Mouse (Mus musculus) embryonic facial prominence, embryonic 12.5 days (tissue): ENCODE measurements around the gene Tm4sf5. TPM values are rescaled to one million over a fixed set of nuclear protein-coding genes. Genes with fewer than 3 reads are reported as not detected.

Experiments used
- ATAC-seq: fragments of 200-750 bp; cut with Nextera tagmentation; 2 replicates; pipeline ENCODE4 v1.8.0; 2017; ENCODE audit not compliant: insufficient number of reproducible peaks, insufficient read depth, low FRiP score, low TSS enrichment
- H3K27ac ChIP-seq: fragments of 300-500 bp; sonication (generic); 2 replicates; pipeline ENCODE4 v1.5.1; 2016; ENCODE audit warnings: mild to moderate bottlenecking
- H3K27me3 ChIP-seq: fragments of 300-500 bp; sonication (generic); 2 replicates; pipeline ENCODE4 v1.6.1; 2016; ENCODE audit warnings: mild to moderate bottlenecking, moderate library complexity
- H3K36me3 ChIP-seq: fragments of 300-500 bp; sonication (generic); 2 replicates; pipeline ENCODE4 v1.6.1; 2016; ENCODE audit warnings: mild to moderate bottlenecking
- H3K4me1 ChIP-seq: fragments of 300-500 bp; sonication (generic); 2 replicates; pipeline ENCODE4 v1.6.1; 2016
- H3K4me2 ChIP-seq: fragments of 300-500 bp; sonication (generic); replicated peaks from 2 replicates; pipeline ENCODE4 v1.6.1; 2016; ENCODE audit warnings: mild to moderate bottlenecking, moderate library complexity
- H3K4me3 ChIP-seq: fragments of 300-500 bp; sonication (generic); 2 replicates; pipeline ENCODE4 v1.5.1; 2016; ENCODE audit warnings: mild to moderate bottlenecking
- H3K9ac ChIP-seq: fragments of 300-500 bp; sonication (generic); 2 replicates; pipeline ENCODE4 v1.6.1; 2016; ENCODE audit warnings: mild to moderate bottlenecking, moderate library complexity
- H3K9me3 ChIP-seq: fragments of 300-500 bp; sonication (generic); 2 replicates; pipeline ENCODE4 v1.6.1; 2016; ENCODE audit warnings: mild to moderate bottlenecking, moderate library complexity
- WGBS: fragments of 180-500 bp; shearing (Covaris S2); methylation state at CpG from one replicate; pipeline ENCODE4 v1.1.7; 2016; 5-methylcytosine and 5-hydroxymethylcytosine counted together
- polyA plus RNA-seq: library from polyadenylated mRNA; unstranded; fragments of >200 nt; fragmentation: Nextera tagmentation; extraction: Ambion mirVana; gene quantifications from 2 replicates; pipeline ENCODE4 v1.2.1, GENCODE M21; 2016

Tm4sf5 gene
- polyA plus RNA-seq, 1 experiment from 2014 or later, result 0.32 TPM

- H3K36me3 ChIP-seq, result no peaks in the 10 kb centered on the region
- no peaks in the 10 kb centered on the region for H3K27me3 ChIP-seq
- no peak overlapping the region for H3K9ac ChIP-seq
- no peaks in the 10 kb centered on the region for H3K4me1 ChIP-seq
- H3K27ac ChIP-seq, result no peak overlapping the region
- no peak for ATAC-seq
- no peaks in the 10 kb centered on the region for H3K9me3 ChIP-seq
- H3K4me3 ChIP-seq, result no peak overlapping the region
- H3K4me2 ChIP-seq, result no peak overlapping the region
- 53% methylated on average over 2 of the region's 2 CpGs for WGBS
Observed at GRCm38 (mm10) chr11:70485498-70485897, 19.5 kb upstream of the Tm4sf5 start.

GRCm38 (mm10) chr11:70487816-70488215 lies 17.2 kb upstream of the Tm4sf5 start:
- Histone ChIP-seq H3K4me3 (no peak overlapping the region), H3K9ac (no peak overlapping the region), H3K9me3 (no peaks in the 10 kb centered on the region), H3K27ac (no peak overlapping the region), H3K27me3 (no peaks in the 10 kb centered on the region), H3K4me1 (no peaks in the 10 kb centered on the region), H3K4me2 (no peak overlapping the region), H3K36me3 (no peaks in the 10 kb centered on the region)
- ATAC-seq, result no peak
- 49% methylated on average over 4 of the region's 4 CpGs for WGBS

- Histone ChIP-seq H3K4me1 (no peaks in the 10 kb centered on the region), H3K27ac (no peak overlapping the region), H3K9me3 (no peaks in the 10 kb centered on the region), H3K4me3 (no peak overlapping the region), H3K36me3 (no peaks in the 10 kb centered on the region), H3K27me3 (no peaks in the 10 kb centered on the region), H3K9ac (no peak overlapping the region), H3K4me2 (no peak overlapping the region)
- WGBS, result 88% methylated on average over 3 of the region's 3 CpGs
- ATAC-seq, result no peak
Observed at GRCm38 (mm10) chr11:70489138-70489537, 15.9 kb upstream of the Tm4sf5 start.

DNA sequence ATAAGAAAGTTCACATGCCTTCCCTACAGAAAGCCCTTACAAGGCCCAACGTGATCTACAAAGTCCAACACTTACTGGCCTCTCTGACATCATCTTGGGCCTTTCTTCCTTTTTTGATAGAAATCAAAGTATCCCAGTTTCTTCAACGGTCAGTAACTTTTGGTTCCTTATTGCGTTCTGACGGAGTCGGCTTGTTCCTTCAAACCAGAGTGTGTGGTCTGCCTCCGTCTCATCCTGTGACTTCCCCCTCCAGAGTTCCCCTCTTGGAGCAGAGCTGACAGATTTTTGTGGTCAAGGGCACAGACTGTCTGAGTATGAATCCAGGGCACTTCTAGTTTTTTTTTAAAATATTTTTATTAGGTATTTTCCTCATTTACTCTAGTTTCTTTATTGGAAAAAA lies 15.4 kb upstream of the Tm4sf5 start:
- no peak overlapping the region for H3K4me2 ChIP-seq
- ATAC-seq, result no peak
- H3K4me3 ChIP-seq, result no peak overlapping the region
- 85% methylated on average over 6 of the region's 6 CpGs for WGBS
- no peaks in the 10 kb centered on the region for H3K4me1 ChIP-seq
- H3K36me3 ChIP-seq, result no peaks in the 10 kb centered on the region
- no peaks in the 10 kb centered on the region for H3K27me3 ChIP-seq
- no peaks in the 10 kb centered on the region for H3K9me3 ChIP-seq
- no peak overlapping the region for H3K9ac ChIP-seq
- H3K27ac ChIP-seq, result no peak overlapping the region

- H3K9ac ChIP-seq, result no peak overlapping the region
- H3K4me2 ChIP-seq, result no peak overlapping the region
- 0 out of 2 replicates have a peak, but pooled peaks cover under 1% of the 10 kb centered on the region for H3K27me3 ChIP-seq
- no peaks in the 10 kb centered on the region for H3K9me3 ChIP-seq
- H3K4me1 ChIP-seq, result no peaks in the 10 kb centered on the region
- no peaks in the 10 kb centered on the region for H3K36me3 ChIP-seq
- ATAC-seq, result no peak
- no peak overlapping the region for H3K4me3 ChIP-seq
- H3K27ac ChIP-seq, result no peak overlapping the region
- WGBS, result 74% methylated on average over 14 of the region's 14 CpGs
Observed at GRCm38 (mm10) chr11:70499566-70500475, 5.2 kb upstream of the Tm4sf5 start.

DNA sequence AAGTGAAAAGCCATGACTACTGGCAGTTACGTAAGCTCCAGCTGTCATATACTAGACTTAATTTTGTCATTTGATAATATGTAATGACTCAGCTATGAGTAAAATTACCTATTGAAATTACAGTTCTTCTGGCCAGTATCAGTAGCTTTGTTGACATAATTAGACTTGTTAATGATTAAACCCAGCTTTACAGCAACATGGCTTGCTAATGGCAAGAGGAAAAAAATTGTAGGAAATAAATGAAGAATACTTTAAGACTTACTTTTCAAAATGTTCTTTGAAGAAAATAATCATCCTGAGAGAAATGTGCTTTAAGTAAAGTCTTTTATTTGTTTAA lies 4.6 kb upstream of the Tm4sf5 start:
- H3K4me3 ChIP-seq, result no peak overlapping the region
- peaks cover 5% of the 10 kb centered on the region; the same call in 1 of the 2 replicates for H3K27me3 ChIP-seq
- H3K9ac ChIP-seq, result no peak overlapping the region
- H3K9me3 ChIP-seq, result no peaks in the 10 kb centered on the region
- H3K27ac ChIP-seq, result no peak overlapping the region
- ATAC-seq, result no peak
- WGBS, result 92% methylated on average over 1 of the region's 1 CpGs
- no peak overlapping the region for H3K4me2 ChIP-seq
- H3K4me1 ChIP-seq, result no peaks in the 10 kb centered on the region
- no peaks in the 10 kb centered on the region for H3K36me3 ChIP-seq

DNA sequence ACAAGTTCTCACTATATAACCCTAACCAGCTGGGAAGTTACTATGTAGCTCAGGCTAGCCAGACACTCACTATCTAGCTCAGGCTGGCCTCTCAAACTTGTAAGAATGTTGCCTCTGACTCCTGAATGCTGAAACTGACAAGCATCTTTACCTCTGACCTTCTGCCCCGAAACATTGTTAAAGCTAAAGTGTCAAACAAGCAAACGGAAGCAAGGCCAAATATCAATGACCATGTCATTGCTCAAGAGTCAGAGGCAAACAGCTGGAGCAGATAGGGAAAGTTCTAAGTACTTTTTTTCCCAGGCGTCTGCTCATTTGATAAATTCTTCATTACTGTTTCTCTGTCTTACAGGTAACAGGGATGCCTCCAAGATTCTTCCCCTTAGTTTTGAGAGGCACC lies 3.0 kb upstream of the Tm4sf5 start:
- no peak overlapping the region for H3K9ac ChIP-seq
- ATAC-seq, result no peak
- H3K36me3 ChIP-seq, result no peaks in the 10 kb centered on the region
- no peaks in the 10 kb centered on the region for H3K9me3 ChIP-seq
- no peak overlapping the region for H3K4me3 ChIP-seq
- H3K27me3 ChIP-seq, result peaks cover 5% of the 10 kb centered on the region; the same call in 1 of the 2 replicates
- H3K4me2 ChIP-seq, result no peak overlapping the region
- WGBS, result 63% methylated on average over 3 of the region's 3 CpGs
- no peaks in the 10 kb centered on the region for H3K4me1 ChIP-seq
- H3K27ac ChIP-seq, result no peak overlapping the region

DNA sequence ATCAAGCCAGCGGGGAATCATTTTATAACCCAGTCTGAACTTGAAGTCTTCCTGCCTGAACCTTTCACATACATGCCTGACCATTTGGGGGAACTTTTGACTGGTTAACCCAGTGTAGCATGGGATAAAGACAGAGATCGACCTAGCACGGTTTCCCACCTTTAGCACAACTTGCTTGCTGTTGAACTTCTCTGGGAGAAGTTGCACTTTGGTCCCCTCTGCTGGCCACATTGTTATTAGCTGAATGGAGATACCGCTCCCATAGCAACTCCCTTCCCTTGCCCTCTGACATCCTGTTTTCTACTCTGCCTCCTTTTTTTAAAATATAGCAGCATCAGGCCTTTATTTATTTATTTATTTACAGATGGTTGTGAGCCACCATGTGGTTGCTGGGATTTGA lies 1.3 kb downstream of the Tm4sf5 start:
- Histone ChIP-seq H3K27me3 (peaks cover 7% of the 10 kb centered on the region), H3K36me3 (no peaks in the 10 kb centered on the region), H3K9me3 (no peaks in the 10 kb centered on the region), H3K9ac (no peak overlapping the region), H3K4me1 (peaks cover 3% of the 10 kb centered on the region; the same call in 1 of the 2 replicates), H3K4me3 (no peak overlapping the region), H3K4me2 (no peak overlapping the region), H3K27ac (no peak overlapping the region)
- WGBS, result 19% methylated on average over 4 of the region's 4 CpGs
- ATAC-seq, result no peak

- no peak for ATAC-seq
- H3K9me3 ChIP-seq, result no peaks in the 10 kb centered on the region
- H3K27ac ChIP-seq, result no peak overlapping the region
- H3K36me3 ChIP-seq, result no peaks in the 10 kb centered on the region
- no peak overlapping the region for H3K4me3 ChIP-seq
- WGBS, result 70% methylated on average over 7 of the region's 7 CpGs
- H3K9ac ChIP-seq, result no peak overlapping the region
- H3K4me2 ChIP-seq, result no peak overlapping the region
- H3K4me1 ChIP-seq, result peaks cover 3% of the 10 kb centered on the region; the same call in 1 of the 2 replicates
- peaks cover 7% of the 10 kb centered on the region for H3K27me3 ChIP-seq
Observed at GRCm38 (mm10) chr11:70506962-70507515, 2.0 kb downstream of the Tm4sf5 start.

DNA sequence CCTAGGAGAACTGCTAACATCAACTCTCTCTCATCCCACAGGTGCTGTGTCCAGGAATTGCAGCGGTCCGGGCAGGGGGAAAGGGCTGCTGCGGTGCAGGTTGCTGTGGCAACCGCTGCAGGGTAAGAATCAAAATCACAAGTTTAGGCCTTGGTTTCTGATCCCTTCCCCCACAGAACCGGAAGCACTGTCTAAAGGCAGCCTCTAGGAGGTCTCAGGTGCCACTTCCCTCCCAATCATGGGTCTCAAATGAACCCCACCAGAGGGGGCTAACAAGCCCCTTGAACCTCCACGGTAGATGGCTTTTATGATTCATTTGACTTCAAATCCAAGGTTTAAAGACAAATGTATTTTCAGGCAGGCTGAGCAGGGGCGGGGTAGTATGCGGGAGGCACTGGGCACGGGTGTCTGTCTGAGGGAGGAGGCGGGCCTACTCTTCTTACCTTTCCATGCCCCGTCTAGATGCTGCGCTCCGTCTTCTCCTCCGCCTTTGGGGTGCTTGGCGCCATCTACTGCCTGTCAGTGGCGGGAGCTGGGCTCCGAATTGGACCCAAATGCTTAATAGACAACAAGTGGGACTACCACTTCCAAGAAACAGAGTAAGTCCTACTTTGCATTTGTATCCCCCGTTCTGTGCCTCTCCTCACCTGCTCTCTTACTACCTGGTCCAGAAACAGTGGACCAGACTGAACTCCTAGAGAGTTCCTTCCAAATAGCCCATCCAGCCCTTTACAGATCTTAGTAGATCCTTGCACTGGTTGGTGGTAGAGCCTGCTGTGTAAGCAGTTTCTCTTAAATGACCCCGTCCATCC lies 4.9 kb downstream of the Tm4sf5 start:
- WGBS, result 8% methylated on average over 19 of the region's 19 CpGs
- ATAC-seq, result no peak
- peaks cover 3% of the 10 kb centered on the region; the same call in 1 of the 2 replicates for H3K4me1 ChIP-seq
- H3K4me2 ChIP-seq, result peak overlapping the region; percentile 43
- H3K4me3 ChIP-seq, result 0 out of 2 replicates have a peak overlapping the region, but pooled peaks have one; percentile 9
- peaks cover 5% of the 10 kb centered on the region for H3K27me3 ChIP-seq
- no peak overlapping the region for H3K9ac ChIP-seq
- H3K27ac ChIP-seq, result no peak overlapping the region
- H3K9me3 ChIP-seq, result no peaks in the 10 kb centered on the region
- H3K36me3 ChIP-seq, result no peaks in the 10 kb centered on the region

- WGBS, result 72% methylated on average over 2 of the region's 2 CpGs
- no peak overlapping the region for H3K4me3 ChIP-seq
- H3K36me3 ChIP-seq, result no peaks in the 10 kb centered on the region
- no peaks in the 10 kb centered on the region for H3K9me3 ChIP-seq
- peaks cover 3% of the 10 kb centered on the region; the same call in 1 of the 2 replicates for H3K4me1 ChIP-seq
- H3K27ac ChIP-seq, result no peak overlapping the region
- no peak overlapping the region for H3K4me2 ChIP-seq
- ATAC-seq, result no peak
- no peak overlapping the region for H3K9ac ChIP-seq
- peaks cover 2% of the 10 kb centered on the region; the same call in 1 of the 2 replicates for H3K27me3 ChIP-seq
Observed at GRCm38 (mm10) chr11:70511242-70511641, 6.2 kb downstream of the Tm4sf5 start.
